Mouse (Mus musculus) embryonic fibroblast, embryonic 13.5 days (primary cell): ENCODE results near the gene Amph.

Experiments used
- CTCF ChIP-seq: IDR thresholded peaks from 2 replicates; pipeline ENCODE4 v1.5.1; 2011; ENCODE audit warnings: mild to moderate bottlenecking, control low read depth, low read length, moderate library complexity, borderline replicate concordance; ENCODE audit not compliant: insufficient read depth
- POLR2A ChIP-seq: IDR thresholded peaks from 2 replicates; pipeline ENCODE4 v1.6.1; 2011; ENCODE audit warnings: low read depth, mild to moderate bottlenecking, control low read depth, low read length, moderate library complexity

- TF ChIP-seq POLR2A = no peak
- TF ChIP-seq CTCF = no peak
Observed at GRCm38 (mm10) chr13:19113034-19113922, 165.3 kb downstream of the Amph start.
